Mouse (Mus musculus): Measurements from ENCODE around the gene Ip6k1.

- TF ChIP-seq EP300 (IDR thresholded peaks at IDR 0.05; ENCODE audit: low read depth) (no peak), CTCF (IDR thresholded peaks at IDR 0.05; ENCODE audit: low read depth) (no peak; the same call in 1 of the 2 replicates)
Measured at GRCm38 (mm10) chr9:108095949-108096712, 93.8 kb downstream of the Ip6k1 start.
